Mouse (Mus musculus) lung, embryonic 16.5 days (tissue): ENCODE results near the gene Vps37c. TPM values are rescaled to one million over a fixed set of nuclear protein-coding genes. Genes with fewer than 3 reads are reported as not detected.
A peak's percentile ranks its signal among the peaks of the same experiment; 100 is the strongest.

Source experiments
- ATAC-seq: fragments of 200-750 bp; cut with Nextera tagmentation; 2 replicates; pipeline ENCODE4 v1.8.0; 2017; ENCODE audit warnings: low read depth, mild to moderate bottlenecking, moderate library complexity
- H3K27ac ChIP-seq: fragments of 300-500 bp; sonication (generic); 2 replicates; pipeline ENCODE4 v1.5.1; 2014; ENCODE audit warnings: mild to moderate bottlenecking, control low read depth, low read length
- H3K27me3 ChIP-seq: fragments of 300-500 bp; sonication (generic); 2 replicates; pipeline ENCODE4 v1.6.1; 2014; ENCODE audit warnings: low read depth, low read length, mixed read lengths; ENCODE audit not compliant: control insufficient read depth, insufficient read depth
- H3K36me3 ChIP-seq: fragments of 300-500 bp; sonication (generic); 2 replicates; pipeline ENCODE4 v1.6.1; 2014; ENCODE audit warnings: low read length; ENCODE audit not compliant: control insufficient read depth, insufficient read depth
- H3K4me1 ChIP-seq: fragments of 300-500 bp; sonication (generic); replicated peaks from 2 replicates; pipeline ENCODE4 v1.6.1; 2014; ENCODE audit warnings: low read length, mixed read lengths; ENCODE audit not compliant: control insufficient read depth, insufficient read depth
- H3K4me2 ChIP-seq: fragments of 300-500 bp; sonication (generic); 2 replicates; pipeline ENCODE4 v1.6.1; 2014; ENCODE audit warnings: low read depth, low read length, control low read depth
- H3K4me3 ChIP-seq: fragments of 300-500 bp; sonication (generic); 2 replicates; pipeline ENCODE4 v1.5.1; 2014; ENCODE audit warnings: mild to moderate bottlenecking, low read length, control low read depth
- H3K9ac ChIP-seq: fragments of 300-500 bp; sonication (generic); 2 replicates; pipeline ENCODE4 v1.6.1; 2014; ENCODE audit warnings: low read length, control low read depth
- H3K9me3 ChIP-seq: fragments of 300-500 bp; sonication (generic); 2 replicates; pipeline ENCODE4 v1.6.1; 2016; ENCODE audit warnings: low read length; ENCODE audit not compliant: control insufficient read depth
- WGBS: fragments of 180-500 bp; shearing (Covaris S2); extraction: QIAGEN DNeasy Blood & Tissue Kit; methylation state at CpG from one replicate; pipeline ENCODE4 v1.1.7; 2014; 5-methylcytosine and 5-hydroxymethylcytosine counted together
- polyA plus RNA-seq: library from polyadenylated mRNA; unstranded; fragments of >200 nt; fragmentation: Nextera tagmentation; extraction: Ambion mirVana; gene quantifications from 2 replicates; pipeline ENCODE4 v1.2.1, GENCODE M21; 2015

Vps37c gene
- polyA plus RNA-seq, 1 experiment from 2014 or later: 36.2 TPM

DNA sequence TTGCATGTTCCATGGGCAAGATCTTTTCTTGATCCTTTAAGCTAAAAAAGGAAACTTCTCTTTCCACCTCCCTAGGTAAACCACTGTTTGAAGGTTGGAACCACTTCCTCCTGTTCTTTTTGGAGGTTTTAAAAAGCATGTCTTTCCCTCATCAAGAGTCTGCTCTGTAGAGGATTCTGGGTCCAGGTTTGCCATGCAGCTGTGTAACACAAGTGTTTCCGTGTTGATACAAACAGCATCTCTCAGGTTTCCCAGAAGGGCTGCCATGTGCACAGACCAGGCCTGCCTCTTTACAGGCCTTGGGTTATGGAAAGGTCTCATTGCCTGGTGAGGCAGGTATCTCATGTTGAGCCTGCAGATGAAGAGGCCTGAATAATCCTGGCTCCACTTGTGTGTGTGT, 63.1 kb downstream of the Vps37c start:
- H3K27ac ChIP-seq: no peak overlapping the region
- no peaks in the 10 kb centered on the region for H3K9me3 ChIP-seq
- no peak overlapping the region for H3K4me2 ChIP-seq
- ATAC-seq: no peak
- H3K4me1 ChIP-seq: no peaks in the 10 kb centered on the region
- no peak overlapping the region for H3K9ac ChIP-seq
- H3K36me3 ChIP-seq: no peaks in the 10 kb centered on the region
- WGBS: 87% methylated on average over 1 of the region's 1 CpGs
- H3K4me3 ChIP-seq: no peak overlapping the region
- no peaks in the 10 kb centered on the region for H3K27me3 ChIP-seq

DNA sequence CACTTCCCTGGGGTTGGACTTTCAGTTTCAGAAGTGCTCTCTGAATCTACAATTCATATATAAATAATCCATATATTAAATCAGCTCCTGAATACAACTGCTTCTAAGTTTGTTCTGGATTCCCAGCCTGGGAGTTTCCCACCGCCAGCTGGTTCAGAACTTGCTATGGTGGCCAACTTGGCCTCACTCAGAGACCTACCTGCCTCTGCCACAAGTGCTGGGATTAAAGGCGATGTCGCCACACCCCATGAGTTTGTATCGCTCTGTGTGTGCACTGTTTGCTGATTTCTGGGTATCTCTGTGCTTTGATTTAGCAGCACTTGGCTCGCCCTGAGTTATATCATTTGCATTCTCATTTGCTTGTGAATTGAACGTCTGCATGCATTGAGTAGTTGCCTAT, 63.6 kb downstream of the Vps37c start:
- Histone ChIP-seq H3K27me3 (no peaks in the 10 kb centered on the region), H3K27ac (no peak overlapping the region), H3K4me2 (no peak overlapping the region), H3K4me3 (no peak overlapping the region), H3K4me1 (no peaks in the 10 kb centered on the region), H3K36me3 (no peaks in the 10 kb centered on the region), H3K9me3 (no peaks in the 10 kb centered on the region), H3K9ac (no peak overlapping the region)
- ATAC-seq: no peak
- 89% methylated on average over 6 of the region's 6 CpGs for WGBS

DNA sequence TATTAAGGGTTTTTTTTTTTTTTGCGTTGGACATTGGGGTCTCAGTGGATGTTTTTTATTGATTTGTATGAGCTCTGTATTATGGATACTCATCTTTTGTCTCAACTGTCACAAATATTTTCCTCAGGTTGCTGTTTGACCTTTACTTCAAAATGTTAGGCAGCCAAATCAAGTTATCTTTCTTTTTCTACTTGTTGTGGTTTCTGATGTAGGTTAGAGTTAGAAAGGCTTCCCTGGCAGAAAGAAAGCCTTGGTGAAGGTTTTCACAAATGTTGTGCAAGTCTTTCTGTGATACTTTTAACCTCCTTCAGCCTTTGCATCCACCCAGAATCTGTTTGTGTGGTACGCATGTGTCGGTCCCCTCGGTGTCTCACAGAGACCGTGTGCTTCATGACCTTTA, 64.1 kb downstream of the Vps37c start:
- 96% methylated on average over 5 of the region's 5 CpGs for WGBS
- Histone ChIP-seq H3K4me1 (no peaks in the 10 kb centered on the region), H3K4me2 (no peak overlapping the region), H3K27me3 (no peaks in the 10 kb centered on the region), H3K9me3 (no peaks in the 10 kb centered on the region), H3K4me3 (no peak overlapping the region), H3K27ac (no peak overlapping the region), H3K9ac (no peak overlapping the region), H3K36me3 (no peaks in the 10 kb centered on the region)
- ATAC-seq: no peak

GRCm38 (mm10) chr19:10757125-10757524, 68.6 kb downstream of the Vps37c start:
- H3K27ac ChIP-seq: no peak overlapping the region
- ATAC-seq: 0 out of 2 replicates have a peak, but pooled peaks have one; percentile 23
- H3K9ac ChIP-seq: no peak overlapping the region
- H3K4me3 ChIP-seq: no peak overlapping the region
- no peak overlapping the region for H3K4me2 ChIP-seq
- peaks cover 13% of the 10 kb centered on the region for H3K4me1 ChIP-seq
- no peaks in the 10 kb centered on the region for H3K9me3 ChIP-seq
- H3K36me3 ChIP-seq: no peaks in the 10 kb centered on the region
- H3K27me3 ChIP-seq: no peaks in the 10 kb centered on the region

DNA sequence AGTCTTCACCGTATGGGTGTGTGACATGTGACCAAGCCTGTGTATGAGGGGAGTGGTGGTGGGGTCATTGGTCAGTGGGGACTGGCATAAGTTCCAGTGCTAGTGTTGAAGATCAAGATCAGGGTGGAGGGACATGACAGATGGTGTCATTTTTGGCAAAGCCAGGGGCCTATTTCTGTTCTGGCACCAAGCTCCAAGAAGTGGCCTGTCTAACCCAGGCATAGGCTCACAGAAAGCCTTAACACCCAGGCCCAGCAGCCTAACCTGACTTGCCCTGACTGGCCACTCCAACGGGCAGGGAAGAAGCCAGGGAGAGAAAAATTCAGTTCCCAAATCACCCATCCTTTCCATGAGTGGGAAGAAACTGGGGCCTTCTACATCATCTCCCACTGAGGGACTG, 69.0 kb downstream of the Vps37c start:
- H3K36me3 ChIP-seq: no peaks in the 10 kb centered on the region
- peaks cover 13% of the 10 kb centered on the region for H3K4me1 ChIP-seq
- WGBS: 71% methylated on average over 2 of the region's 2 CpGs
- H3K4me2 ChIP-seq: no peak overlapping the region
- H3K4me3 ChIP-seq: no peak overlapping the region
- no peak overlapping the region for H3K27ac ChIP-seq
- no peak overlapping the region for H3K9ac ChIP-seq
- ATAC-seq: no peak
- no peaks in the 10 kb centered on the region for H3K27me3 ChIP-seq
- no peaks in the 10 kb centered on the region for H3K9me3 ChIP-seq

GRCm38 (mm10) chr19:10758708-10759107, 70.2 kb downstream of the Vps37c start:
- peak; percentile 77 for ATAC-seq
- Histone ChIP-seq H3K36me3 (no peaks in the 10 kb centered on the region), H3K27me3 (no peaks in the 10 kb centered on the region), H3K27ac (peak overlapping the region; percentile 72), H3K4me3 (no peak overlapping the region), H3K4me1 (peaks cover 13% of the 10 kb centered on the region), H3K9ac (no peak overlapping the region), H3K9me3 (no peaks in the 10 kb centered on the region), H3K4me2 (no peak overlapping the region)
- WGBS: 26% methylated on average over 6 of the region's 6 CpGs

DNA sequence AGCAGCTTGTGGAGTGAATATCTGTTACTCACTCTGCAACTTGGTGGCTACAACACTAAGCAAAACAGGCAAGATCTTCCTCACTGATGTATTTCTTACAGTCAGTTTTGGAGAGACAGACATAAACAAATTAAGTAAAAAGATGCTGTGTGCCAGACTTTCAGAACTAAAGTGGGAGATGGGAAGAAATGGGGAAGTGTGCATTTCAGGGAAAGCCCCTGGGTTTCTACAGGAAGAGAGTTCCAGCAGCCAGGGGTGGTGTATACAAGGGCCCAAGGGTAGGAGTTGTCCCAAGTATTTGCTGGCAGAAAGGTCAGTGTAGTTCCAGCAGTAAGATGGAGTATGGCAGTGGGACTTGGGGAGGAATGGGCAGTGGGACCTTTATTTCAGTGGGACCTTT, 71.0 kb downstream of the Vps37c start:
- no peak overlapping the region for H3K4me3 ChIP-seq
- H3K27ac ChIP-seq: peak overlapping the region; percentile 72
- no peaks in the 10 kb centered on the region for H3K36me3 ChIP-seq
- no peak for ATAC-seq
- H3K9ac ChIP-seq: no peak overlapping the region
- H3K4me1 ChIP-seq: peaks cover 13% of the 10 kb centered on the region
- H3K9me3 ChIP-seq: no peaks in the 10 kb centered on the region
- no peaks in the 10 kb centered on the region for H3K27me3 ChIP-seq
- no peak overlapping the region for H3K4me2 ChIP-seq

- Histone ChIP-seq H3K4me1 (peaks cover 13% of the 10 kb centered on the region), H3K9ac (no peak overlapping the region), H3K4me3 (no peak overlapping the region), H3K27ac (no peak overlapping the region), H3K4me2 (no peak overlapping the region), H3K9me3 (no peaks in the 10 kb centered on the region), H3K27me3 (no peaks in the 10 kb centered on the region), H3K36me3 (no peaks in the 10 kb centered on the region)
- 71% methylated on average over 9 of the region's 9 CpGs for WGBS
- ATAC-seq: no peak
Measured at GRCm38 (mm10) chr19:10759983-10760831, 71.7 kb downstream of the Vps37c start.

GRCm38 (mm10) chr19:10761794-10762415, 73.4 kb downstream of the Vps37c start:
- H3K9me3 ChIP-seq: no peaks in the 10 kb centered on the region
- H3K4me1 ChIP-seq: peaks cover 13% of the 10 kb centered on the region
- no peak overlapping the region for H3K4me2 ChIP-seq
- H3K36me3 ChIP-seq: no peaks in the 10 kb centered on the region
- H3K27me3 ChIP-seq: no peaks in the 10 kb centered on the region
- ATAC-seq: no peak
- no peak overlapping the region for H3K27ac ChIP-seq
- H3K4me3 ChIP-seq: no peak overlapping the region
- H3K9ac ChIP-seq: no peak overlapping the region
- WGBS: 73% methylated on average over 8 of the region's 8 CpGs
